Mouse (Mus musculus): Measurements from ENCODE around the gene Fuca1. TPM values are rescaled to one million over a fixed set of nuclear protein-coding genes. Genes with fewer than 3 reads are reported as not detected.
A peak's percentile ranks its signal among the peaks of the same experiment; 100 is the strongest.

Fuca1 gene
- polyA plus RNA-seq, 1 experiment from 2014 or later: 50.7 TPM

DNA sequence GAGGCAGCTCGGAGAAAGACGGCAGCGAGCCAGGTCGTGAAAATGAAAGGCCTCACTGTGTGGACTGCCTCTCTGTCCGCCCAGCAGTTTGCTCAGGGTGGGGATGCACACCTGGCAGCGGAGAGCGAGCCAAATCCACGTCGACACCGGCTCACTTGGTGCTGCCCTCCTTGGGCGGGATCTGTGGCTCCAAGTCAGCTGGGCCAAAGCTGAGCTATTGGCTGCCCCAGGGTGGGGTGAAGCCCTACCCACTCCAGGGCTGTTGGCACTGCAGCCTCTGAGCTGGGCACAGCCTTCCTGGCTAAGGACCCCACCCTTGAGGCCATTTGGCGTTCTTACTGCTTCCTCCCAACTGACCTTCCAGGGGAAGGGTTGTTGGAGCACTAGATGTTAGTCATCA, 43.9 kb downstream of the Fuca1 start:
- Histone ChIP-seq H3K4me3 (ENCODE audit: low read depth, low read length) (peak overlapping the region; percentile 72), H3K27ac (ENCODE audit: low read depth) (peak overlapping the region; percentile 87), H3K27me3 (ENCODE audit: insufficient read depth, low read length) (no peaks in the 10 kb centered on the region), H3K4me2 (ENCODE audit: low read depth, low read length) (peak overlapping the region; percentile 100), H3K9ac (replicated peaks) (peak overlapping the region; percentile 79), H3K36me3 (replicated peaks; ENCODE audit: insufficient read depth, low read length) (peaks cover 51% of the 10 kb centered on the region), H3K9me3 (ENCODE audit: low read length) (no peaks in the 10 kb centered on the region), H3K4me1 (ENCODE audit: insufficient read depth) (peaks cover 16% of the 10 kb centered on the region)
- ATAC-seq: peak; percentile 60
- TF ChIP-seq CTCF (IDR thresholded peaks at IDR 0.05; ENCODE audit: low read depth) (peak; percentile 36; the same call in 1 of the 2 replicates), EP300 (IDR thresholded peaks at IDR 0.05; ENCODE audit: low read depth) (no peak)
- 6% methylated on average over 12 of the region's 12 CpGs for WGBS (ENCODE audit: insufficient replicate concordance)
- DNase-seq: peak; percentile 80

DNA sequence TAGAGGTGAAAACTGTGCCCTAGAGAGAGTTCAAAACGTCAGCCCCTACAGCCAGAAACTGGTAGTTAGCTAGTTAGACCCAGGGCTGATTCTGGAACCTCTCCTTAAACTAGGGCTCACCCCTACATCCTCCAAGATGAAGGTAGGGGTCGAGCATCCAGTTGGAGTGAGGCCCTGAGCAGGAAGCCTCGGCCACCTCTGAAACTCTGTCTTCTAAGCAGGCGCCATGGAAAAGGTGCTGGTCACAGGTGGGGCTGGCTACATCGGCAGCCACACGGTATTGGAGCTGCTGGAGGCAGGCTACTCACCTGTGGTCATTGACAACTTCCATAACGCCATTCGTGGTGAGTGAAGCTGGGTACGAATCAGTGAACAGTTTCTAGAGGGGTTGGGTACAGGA, 44.6 kb downstream of the Fuca1 start:
- no peak for ATAC-seq
- H3K36me3 ChIP-seq (replicated peaks; ENCODE audit: insufficient read depth, low read length): peaks cover 51% of the 10 kb centered on the region

DNA sequence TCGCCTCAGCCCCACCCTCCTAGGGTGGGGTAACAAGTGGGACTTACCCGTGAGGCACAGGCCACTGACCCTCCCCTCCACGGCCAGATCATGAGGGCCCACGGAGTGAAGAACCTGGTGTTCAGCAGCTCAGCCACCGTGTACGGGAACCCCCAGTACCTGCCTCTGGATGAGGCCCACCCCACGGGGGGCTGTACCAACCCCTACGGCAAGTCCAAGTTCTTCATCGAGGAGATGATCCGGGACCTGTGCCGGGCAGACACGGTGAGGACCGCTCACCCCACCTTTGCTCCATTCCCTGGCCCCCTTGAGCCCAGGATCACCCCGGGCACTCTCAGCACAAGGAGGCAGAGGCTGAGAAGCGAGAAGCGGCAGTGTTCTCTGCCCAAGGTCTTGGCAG, 45.7 kb downstream of the Fuca1 start:
- DNase-seq (no peak), ATAC-seq (no peak)
- no peak for TF ChIP-seq EP300 (IDR thresholded peaks at IDR 0.05; ENCODE audit: low read depth)
- TF ChIP-seq CTCF (IDR thresholded peaks at IDR 0.05; ENCODE audit: low read depth): no peak
- 85% methylated on average over 16 of the region's 16 CpGs for WGBS (ENCODE audit: insufficient replicate concordance)
- Histone ChIP-seq H3K27ac (ENCODE audit: low read depth) (no peak overlapping the region), H3K4me2 (ENCODE audit: low read depth, low read length) (no peak overlapping the region), H3K36me3 (replicated peaks; ENCODE audit: insufficient read depth, low read length) (peaks cover 49% of the 10 kb centered on the region), H3K4me3 (ENCODE audit: low read depth, low read length) (no peak overlapping the region), H3K27me3 (ENCODE audit: insufficient read depth, low read length) (no peaks in the 10 kb centered on the region), H3K4me1 (ENCODE audit: insufficient read depth) (peaks cover 17% of the 10 kb centered on the region), H3K9ac (replicated peaks) (no peak overlapping the region), H3K9me3 (ENCODE audit: low read length) (no peaks in the 10 kb centered on the region)

More for the DNA sequence above, 44.6 kb downstream of the Fuca1 start:
- H3K4me2 ChIP-seq (ENCODE audit: low read depth, low read length): peak overlapping the region; percentile 100; the same call in 1 of the 2 replicates
- H3K9me3 ChIP-seq (ENCODE audit: low read length): no peaks in the 10 kb centered on the region
- peak overlapping the region; percentile 87; the same call in 1 of the 2 replicates for H3K27ac ChIP-seq (ENCODE audit: low read depth)
- no peak overlapping the region for H3K4me3 ChIP-seq (ENCODE audit: low read depth, low read length)
- TF ChIP-seq CTCF (IDR thresholded peaks at IDR 0.05; ENCODE audit: low read depth) (no peak), EP300 (IDR thresholded peaks at IDR 0.05; ENCODE audit: low read depth) (no peak)
- 0 out of 2 replicates have a peak overlapping the region, but pooled peaks have one; percentile 79 for H3K9ac ChIP-seq (replicated peaks)
- H3K27me3 ChIP-seq (ENCODE audit: insufficient read depth, low read length): no peaks in the 10 kb centered on the region
- H3K4me1 ChIP-seq (ENCODE audit: insufficient read depth): peaks cover 15% of the 10 kb centered on the region
- no peak for DNase-seq
- WGBS (ENCODE audit: insufficient replicate concordance): 81% methylated on average over 9 of the region's 9 CpGs

DNA sequence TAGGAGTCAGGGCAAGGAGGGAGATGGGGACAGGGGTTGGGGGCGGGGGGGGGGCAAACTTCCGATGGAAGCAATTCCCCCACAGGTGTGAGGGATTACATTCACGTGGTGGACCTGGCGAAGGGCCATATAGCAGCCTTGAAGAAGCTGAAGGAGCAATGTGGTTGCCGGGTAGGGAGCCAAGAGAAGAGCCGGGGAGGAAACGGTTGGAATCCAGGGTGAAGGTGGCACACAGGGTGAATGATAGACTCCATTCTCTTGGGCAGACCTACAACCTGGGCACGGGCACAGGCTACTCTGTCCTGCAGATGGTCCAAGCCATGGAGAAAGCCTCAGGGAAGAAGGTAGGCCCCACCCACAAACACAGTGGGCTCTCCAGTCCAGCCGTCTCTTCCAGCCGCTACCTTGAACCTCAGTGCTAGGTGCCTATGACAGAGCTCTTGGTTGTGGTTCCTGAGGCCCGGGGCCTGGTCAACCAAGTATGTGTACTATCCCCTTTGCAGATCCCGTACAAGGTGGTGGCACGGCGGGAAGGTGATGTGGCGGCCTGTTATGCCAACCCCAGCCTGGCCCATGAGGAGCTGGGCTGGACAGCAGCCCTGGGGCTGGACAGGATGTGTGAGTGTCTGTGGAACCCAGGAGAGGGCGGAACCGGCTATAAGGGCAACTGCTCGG, 46.7 kb downstream of the Fuca1 start:
- Histone ChIP-seq H3K9ac (replicated peaks) (no peak overlapping the region), H3K4me2 (ENCODE audit: low read depth, low read length) (no peak overlapping the region), H3K36me3 (replicated peaks; ENCODE audit: insufficient read depth, low read length) (peaks cover 40% of the 10 kb centered on the region), H3K27me3 (ENCODE audit: insufficient read depth, low read length) (no peaks in the 10 kb centered on the region), H3K4me3 (ENCODE audit: low read depth, low read length) (no peak overlapping the region), H3K27ac (ENCODE audit: low read depth) (no peak overlapping the region), H3K9me3 (ENCODE audit: low read length) (no peaks in the 10 kb centered on the region), H3K4me1 (ENCODE audit: insufficient read depth) (peaks cover 24% of the 10 kb centered on the region)
- DNase-seq (peak; percentile 15), ATAC-seq (no peak)
- TF ChIP-seq CTCF (IDR thresholded peaks at IDR 0.05; ENCODE audit: low read depth): no peak
- TF ChIP-seq EP300 (IDR thresholded peaks at IDR 0.05; ENCODE audit: low read depth): no peak
- 86% methylated on average over 18 of the region's 18 CpGs for WGBS (ENCODE audit: insufficient replicate concordance)

DNA sequence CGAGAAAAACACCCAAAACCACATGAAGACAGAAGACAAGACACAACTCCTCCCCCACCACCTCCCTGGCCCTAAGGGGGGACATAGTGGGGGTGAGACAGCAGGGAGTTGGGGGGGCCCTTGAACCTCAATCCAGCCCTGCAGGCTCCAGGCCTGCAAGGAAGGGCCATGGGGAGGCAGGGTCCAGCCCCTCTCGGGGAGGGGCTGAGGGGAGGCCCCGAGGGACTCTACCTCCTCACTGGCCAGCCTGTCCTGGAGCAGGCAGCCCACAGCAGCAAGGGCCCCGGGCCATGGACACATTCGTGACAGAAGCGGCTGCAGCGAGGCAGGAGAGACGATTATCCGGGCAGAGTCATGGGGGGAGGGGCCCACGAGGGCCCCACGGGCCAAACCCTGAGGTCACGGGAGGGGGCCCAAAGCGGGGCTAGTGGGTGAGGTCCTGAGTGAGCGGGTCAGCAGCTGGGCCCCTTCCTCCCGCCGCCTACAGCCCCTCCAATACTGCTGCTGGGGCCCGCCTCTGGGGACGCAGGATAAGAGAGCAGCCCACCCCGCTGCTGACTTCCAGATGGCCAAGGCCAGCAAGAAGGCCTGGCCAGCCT, 47.8 kb downstream of the Fuca1 start:
- H3K27me3 ChIP-seq (ENCODE audit: insufficient read depth, low read length): no peaks in the 10 kb centered on the region
- peak; percentile 17 for DNase-seq
- 72% methylated on average over 15 of the region's 19 CpGs for WGBS (ENCODE audit: insufficient replicate concordance)
- no peak overlapping the region for H3K4me3 ChIP-seq (ENCODE audit: low read depth, low read length)
- H3K27ac ChIP-seq (ENCODE audit: low read depth): no peak overlapping the region
- peaks cover 39% of the 10 kb centered on the region for H3K36me3 ChIP-seq (replicated peaks; ENCODE audit: insufficient read depth, low read length)
- no peak overlapping the region for H3K4me2 ChIP-seq (ENCODE audit: low read depth, low read length)
- no peaks in the 10 kb centered on the region for H3K9me3 ChIP-seq (ENCODE audit: low read length)
- H3K4me1 ChIP-seq (ENCODE audit: insufficient read depth): peaks cover 28% of the 10 kb centered on the region
- ATAC-seq: no peak
- H3K9ac ChIP-seq (replicated peaks): no peak overlapping the region
- no peak for TF ChIP-seq EP300 (IDR thresholded peaks at IDR 0.05; ENCODE audit: low read depth)
- no peak for TF ChIP-seq CTCF (IDR thresholded peaks at IDR 0.05; ENCODE audit: low read depth)

DNA sequence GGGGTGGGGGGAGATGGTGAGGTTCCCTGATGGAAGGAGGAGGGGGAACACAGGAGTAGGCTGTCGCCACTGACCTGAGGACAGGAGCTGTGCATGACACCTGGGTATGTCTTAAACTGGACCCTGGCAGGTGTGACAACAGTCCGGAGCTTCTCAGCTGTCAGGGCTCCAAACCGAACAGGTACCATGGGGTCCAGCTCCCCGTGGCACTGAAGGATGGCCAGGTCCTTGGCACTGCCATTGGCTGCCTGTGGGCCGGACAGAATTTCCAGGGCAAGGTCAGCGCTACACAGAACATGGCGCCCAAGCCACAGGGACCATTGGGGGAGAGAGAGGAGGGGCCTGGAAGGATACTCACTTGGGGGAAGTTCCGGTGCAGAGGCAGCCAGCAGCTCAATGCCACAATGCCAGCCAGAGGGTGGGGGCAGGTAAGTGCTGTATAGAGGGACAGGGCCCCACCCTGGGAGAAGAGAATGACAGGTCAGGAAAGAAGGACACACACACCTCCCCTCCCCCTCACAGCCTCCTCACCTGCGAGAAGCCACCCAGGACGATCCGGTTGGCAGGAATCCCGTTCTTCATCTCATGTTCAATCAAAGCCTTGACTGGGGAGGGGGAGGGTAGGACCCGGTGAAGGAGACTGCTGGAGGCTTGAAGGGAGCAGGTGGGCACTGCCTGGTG, 48.7 kb downstream of the Fuca1 start:
- ATAC-seq: no peak
- 88% methylated on average over 13 of the region's 13 CpGs for WGBS (ENCODE audit: insufficient replicate concordance)
- Histone ChIP-seq H3K9ac (replicated peaks) (no peak overlapping the region), H3K36me3 (replicated peaks; ENCODE audit: insufficient read depth, low read length) (peaks cover 41% of the 10 kb centered on the region), H3K4me1 (ENCODE audit: insufficient read depth) (peaks cover 30% of the 10 kb centered on the region), H3K4me2 (ENCODE audit: low read depth, low read length) (no peak overlapping the region), H3K27me3 (ENCODE audit: insufficient read depth, low read length) (no peaks in the 10 kb centered on the region), H3K27ac (ENCODE audit: low read depth) (no peak overlapping the region), H3K4me3 (ENCODE audit: low read depth, low read length) (no peak overlapping the region), H3K9me3 (ENCODE audit: low read length) (no peaks in the 10 kb centered on the region)
- TF ChIP-seq CTCF (IDR thresholded peaks at IDR 0.05; ENCODE audit: low read depth) (no peak), EP300 (IDR thresholded peaks at IDR 0.05; ENCODE audit: low read depth) (no peak)
- peak; percentile 15 for DNase-seq
